Mouse (Mus musculus) liver, embryonic 15.5 days (tissue): ENCODE measurements around the gene Gmps. TPM values are rescaled to one million over a fixed set of nuclear protein-coding genes. Genes with fewer than 3 reads are reported as not detected.

Experiments
- ATAC-seq: fragments of 200-750 bp; cut with Nextera tagmentation; 2 replicates; pipeline ENCODE4 v1.8.0; 2017; ENCODE audit warnings: moderate number of reproducible peaks, mild to moderate bottlenecking, moderate library complexity; ENCODE audit not compliant: insufficient read depth
- H3K27ac ChIP-seq: fragments of 300-500 bp; sonication (generic); replicated peaks from 2 replicates; pipeline ENCODE4 v1.5.1; 2015; ENCODE audit warnings: mild to moderate bottlenecking, inconsistent platforms
- H3K27me3 ChIP-seq: fragments of 300-500 bp; sonication (generic); 2 replicates; pipeline ENCODE4 v1.6.1; 2015; ENCODE audit warnings: mild to moderate bottlenecking, inconsistent platforms
- H3K36me3 ChIP-seq: fragments of 300-500 bp; sonication (generic); replicated peaks from 2 replicates; pipeline ENCODE4 v1.6.1; 2015; ENCODE audit warnings: moderate library complexity, mild to moderate bottlenecking, inconsistent platforms
- H3K4me1 ChIP-seq: fragments of 300-500 bp; sonication (generic); replicated peaks from 2 replicates; pipeline ENCODE4 v1.6.1; 2015; ENCODE audit warnings: inconsistent platforms
- H3K4me2 ChIP-seq: fragments of 300-500 bp; sonication (generic); 2 replicates; pipeline ENCODE4 v1.6.1; 2015; ENCODE audit warnings: moderate library complexity, mild to moderate bottlenecking, inconsistent platforms
- H3K4me3 ChIP-seq: fragments of 300-500 bp; sonication (generic); replicated peaks from 2 replicates; pipeline ENCODE4 v1.5.1; 2015; ENCODE audit warnings: mild to moderate bottlenecking, inconsistent platforms
- H3K9ac ChIP-seq: fragments of 300-500 bp; sonication (generic); 2 replicates; pipeline ENCODE4 v1.6.1; 2015; ENCODE audit warnings: moderate library complexity, mild to moderate bottlenecking, inconsistent platforms
- H3K9me3 ChIP-seq: fragments of 300-500 bp; sonication (generic); replicated peaks from 2 replicates; pipeline ENCODE4 v1.6.1; 2016; ENCODE audit warnings: inconsistent platforms
- WGBS: fragments of 180-500 bp; shearing (Covaris S2); methylation state at CpG from one replicate; pipeline ENCODE4 v1.1.7; 2015; ENCODE audit warnings: mixed read lengths; ENCODE audit not compliant: insufficient replicate concordance; 5-methylcytosine and 5-hydroxymethylcytosine counted together
- polyA plus RNA-seq: library from polyadenylated mRNA; unstranded; fragments of >200 nt; fragmentation: Nextera tagmentation; extraction: Ambion mirVana; gene quantifications from 2 replicates; pipeline ENCODE4 v1.2.1, GENCODE M21; 2015

Gmps gene
- 20.0 and 20.2 TPM in 2 replicates for polyA plus RNA-seq

GRCm38 (mm10) chr3:63975955-63976908 is at the start of gene Gmps:
Gene Gmps (plus strand): TSS chr3:63976106.
- peak within 1 kb of the TSS; percentile 90 for H3K9ac ChIP-seq
- H3K27ac ChIP-seq: peak within 1 kb of the TSS; percentile 85
- WGBS: under 1% methylated on average over 67 of the region's 67 CpGs
- H3K4me1 ChIP-seq: peaks cover 34% of the 10 kb centered on the region
- H3K9me3 ChIP-seq: no peaks in the 10 kb centered on the region
- peaks cover 11% of the 10 kb centered on the region for H3K36me3 ChIP-seq
- H3K4me2 ChIP-seq: peak within 1 kb of the TSS; percentile 83
- peaks cover 4% of the 10 kb centered on the region; the same call in 1 of the 2 replicates for H3K27me3 ChIP-seq
- peak; percentile 97 for ATAC-seq
- H3K4me3 ChIP-seq: peak within 1 kb of the TSS; percentile 98

DNA sequence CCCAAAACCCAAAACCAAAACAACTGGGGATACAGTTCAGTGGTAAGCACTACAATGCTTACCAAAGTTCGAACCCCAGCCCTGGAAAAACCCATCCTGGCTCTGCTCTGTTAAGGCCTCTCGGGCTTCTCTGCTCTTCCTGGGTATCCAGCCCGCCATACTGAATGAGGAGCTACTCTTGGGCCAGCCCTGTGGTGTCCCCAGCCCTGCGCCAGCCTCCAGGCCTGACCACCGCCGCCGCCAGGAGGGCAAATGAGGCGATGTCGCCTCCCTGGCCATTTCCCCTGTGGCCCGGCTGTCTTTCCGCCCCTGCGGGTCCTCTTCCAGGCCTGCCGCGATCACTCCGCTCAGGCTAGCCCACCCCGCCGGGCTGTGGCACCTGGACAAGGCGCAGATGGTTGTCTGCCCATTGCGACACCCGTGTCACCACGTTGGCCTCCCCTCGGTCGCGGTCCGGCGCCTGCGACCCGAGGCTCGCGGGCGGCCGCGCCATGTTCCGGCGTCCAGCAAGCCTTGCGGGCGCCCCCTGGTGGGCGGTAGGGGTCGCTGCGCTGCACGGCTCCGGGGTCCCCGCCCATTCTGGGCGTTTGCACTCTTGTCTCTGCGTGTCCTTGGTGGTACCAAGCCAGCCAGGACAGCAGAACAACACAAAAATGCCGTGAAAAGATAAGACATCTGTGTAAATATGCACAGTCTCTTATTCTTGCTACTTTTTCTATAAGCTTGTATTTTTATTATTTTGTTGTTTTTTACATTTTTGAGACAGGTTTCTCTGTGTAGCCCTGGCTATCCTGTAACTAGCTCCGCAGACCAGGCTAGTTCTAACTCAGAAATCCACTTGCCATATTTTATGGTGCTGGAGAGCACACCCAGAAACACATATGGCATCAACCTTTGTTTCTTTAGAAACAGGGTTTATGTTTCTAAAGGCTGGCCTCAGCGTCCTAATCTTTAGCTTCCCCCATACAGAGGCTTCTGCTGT is 46.7 kb upstream of the Gmps start, which contains the start of gene E130311K13Rik:
E130311K13Rik (minus strand) TSS at position 595 of the 982 bp plus-strand sequence.
- Histone ChIP-seq H3K9me3 (no peaks in the 10 kb centered on the region), H3K9ac (peak within 1 kb of the TSS; percentile 75), H3K4me3 (peak within 1 kb of the TSS; percentile 71), H3K4me2 (peak within 1 kb of the TSS; percentile 86), H3K27ac (peak within 1 kb of the TSS; percentile 51), H3K4me1 (peaks cover 8% of the 10 kb centered on the region), H3K36me3 (no peaks in the 10 kb centered on the region), H3K27me3 (no peaks in the 10 kb centered on the region)
- peak; percentile 91 for ATAC-seq
- WGBS: 5% methylated on average over 48 of the region's 48 CpGs

DNA sequence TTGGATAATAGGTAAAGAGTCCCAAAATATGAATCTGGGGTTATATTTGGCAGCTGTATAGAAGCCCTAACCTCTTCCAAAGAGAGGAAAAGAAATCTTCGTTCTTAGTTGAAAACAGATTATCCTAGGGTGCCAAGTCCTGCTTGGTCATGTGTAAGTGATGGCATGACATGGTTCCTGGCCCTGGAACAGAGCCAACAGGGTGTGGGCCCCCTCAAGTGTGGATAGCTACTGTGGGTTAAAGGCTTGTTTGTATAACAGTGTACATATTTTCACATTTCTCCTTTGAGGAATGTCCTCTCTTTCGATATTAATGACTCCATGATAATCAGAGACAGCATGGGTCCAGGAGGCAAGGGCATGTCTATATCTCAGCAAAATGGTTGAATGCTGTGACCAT is 37.0 kb upstream of the Gmps start:
- H3K4me3 ChIP-seq: no peak overlapping the region
- no peak overlapping the region for H3K9ac ChIP-seq
- H3K27me3 ChIP-seq: no peaks in the 10 kb centered on the region
- 71% methylated on average over 2 of the region's 2 CpGs for WGBS
- H3K4me2 ChIP-seq: no peak overlapping the region
- no peak overlapping the region for H3K27ac ChIP-seq
- peaks cover 3% of the 10 kb centered on the region; the same call in 1 of the 2 replicates for H3K36me3 ChIP-seq
- ATAC-seq: no peak
- H3K9me3 ChIP-seq: no peaks in the 10 kb centered on the region
- no peaks in the 10 kb centered on the region for H3K4me1 ChIP-seq

DNA sequence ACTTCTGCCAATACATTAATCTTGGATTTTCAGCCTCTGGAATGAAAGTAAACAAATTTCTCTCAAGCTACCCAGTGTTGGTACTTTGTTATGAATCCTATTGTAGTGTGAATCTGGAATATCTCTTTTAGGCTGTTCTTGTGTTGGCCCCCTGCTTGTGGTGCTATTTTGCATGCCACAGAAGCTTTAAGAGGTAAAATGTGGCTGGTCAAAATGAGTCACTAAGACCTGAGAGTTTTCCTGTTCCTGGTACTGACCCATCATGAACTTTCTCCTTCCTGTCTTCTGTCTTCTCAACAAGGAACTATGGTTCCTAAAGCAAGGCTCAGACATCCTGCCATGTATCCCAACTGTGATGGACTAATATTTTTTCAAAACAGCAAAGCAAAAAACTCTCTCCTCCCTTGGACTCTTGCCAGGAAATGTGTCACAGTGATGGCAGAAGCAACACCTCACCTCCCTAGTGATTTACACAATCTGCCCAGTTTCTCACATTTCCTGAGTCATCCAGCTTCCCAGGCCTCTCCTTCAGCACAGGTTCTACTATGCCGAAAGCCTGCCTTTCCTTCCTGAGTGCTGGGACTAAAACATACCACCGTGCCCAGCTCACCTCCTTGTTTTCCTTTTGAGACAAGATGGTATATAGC is 34.6 kb upstream of the Gmps start:
- Histone ChIP-seq H3K27me3 (no peaks in the 10 kb centered on the region), H3K9me3 (no peaks in the 10 kb centered on the region), H3K4me3 (no peak overlapping the region), H3K36me3 (peaks cover 9% of the 10 kb centered on the region; the same call in 1 of the 2 replicates), H3K9ac (no peak overlapping the region), H3K4me1 (no peaks in the 10 kb centered on the region), H3K4me2 (no peak overlapping the region), H3K27ac (no peak overlapping the region)
- ATAC-seq: no peak
- 66% methylated on average over 2 of the region's 2 CpGs for WGBS

DNA sequence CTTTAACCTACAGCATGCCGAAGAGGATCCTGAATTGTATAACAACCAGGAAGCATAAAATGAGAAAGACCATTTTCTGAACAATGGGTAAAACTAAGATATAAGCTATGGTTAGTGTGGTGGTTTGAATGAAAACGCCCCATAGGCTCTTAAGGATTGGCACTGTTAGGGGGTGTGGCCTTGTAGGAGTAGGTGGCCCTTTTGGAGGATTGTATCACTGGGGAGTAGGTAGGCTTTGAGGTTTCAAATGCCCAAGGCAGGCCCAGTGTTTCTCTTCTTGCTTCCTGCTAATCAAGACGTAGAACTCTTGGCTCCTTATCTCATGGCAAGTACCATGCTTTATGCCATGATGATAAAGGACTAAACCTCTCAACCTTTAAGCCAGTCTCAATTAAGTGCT is 26.1 kb upstream of the Gmps start:
- no peaks in the 10 kb centered on the region; the same call in 1 of the 2 replicates for H3K4me1 ChIP-seq
- H3K36me3 ChIP-seq: peaks cover 8% of the 10 kb centered on the region; the same call in 1 of the 2 replicates
- no peaks in the 10 kb centered on the region for H3K9me3 ChIP-seq
- no peak overlapping the region for H3K9ac ChIP-seq
- whole genome bisulfite sequencing: 45% methylated on average over 3 of the region's 3 CpGs
- H3K27me3 ChIP-seq: no peaks in the 10 kb centered on the region
- ATAC-seq: peak; percentile 34; the same call in 1 of the 2 replicates
- H3K4me3 ChIP-seq: no peak overlapping the region
- H3K4me2 ChIP-seq: no peak overlapping the region
- H3K27ac ChIP-seq: no peak overlapping the region

GRCm38 (mm10) chr3:63963421-63964099 is 12.3 kb upstream of the Gmps start:
- peak overlapping the region; percentile 85 for H3K27ac ChIP-seq
- peak overlapping the region; percentile 85 for H3K4me3 ChIP-seq
- H3K36me3 ChIP-seq: peaks cover 4% of the 10 kb centered on the region; the same call in 1 of the 2 replicates
- 4% methylated on average over 25 of the region's 25 CpGs for WGBS
- peaks cover 20% of the 10 kb centered on the region for H3K4me1 ChIP-seq
- H3K9ac ChIP-seq: peak overlapping the region; percentile 84
- no peaks in the 10 kb centered on the region for H3K9me3 ChIP-seq
- H3K27me3 ChIP-seq: peaks cover 14% of the 10 kb centered on the region
- no peak for ATAC-seq
- H3K4me2 ChIP-seq: peak overlapping the region; percentile 86

DNA sequence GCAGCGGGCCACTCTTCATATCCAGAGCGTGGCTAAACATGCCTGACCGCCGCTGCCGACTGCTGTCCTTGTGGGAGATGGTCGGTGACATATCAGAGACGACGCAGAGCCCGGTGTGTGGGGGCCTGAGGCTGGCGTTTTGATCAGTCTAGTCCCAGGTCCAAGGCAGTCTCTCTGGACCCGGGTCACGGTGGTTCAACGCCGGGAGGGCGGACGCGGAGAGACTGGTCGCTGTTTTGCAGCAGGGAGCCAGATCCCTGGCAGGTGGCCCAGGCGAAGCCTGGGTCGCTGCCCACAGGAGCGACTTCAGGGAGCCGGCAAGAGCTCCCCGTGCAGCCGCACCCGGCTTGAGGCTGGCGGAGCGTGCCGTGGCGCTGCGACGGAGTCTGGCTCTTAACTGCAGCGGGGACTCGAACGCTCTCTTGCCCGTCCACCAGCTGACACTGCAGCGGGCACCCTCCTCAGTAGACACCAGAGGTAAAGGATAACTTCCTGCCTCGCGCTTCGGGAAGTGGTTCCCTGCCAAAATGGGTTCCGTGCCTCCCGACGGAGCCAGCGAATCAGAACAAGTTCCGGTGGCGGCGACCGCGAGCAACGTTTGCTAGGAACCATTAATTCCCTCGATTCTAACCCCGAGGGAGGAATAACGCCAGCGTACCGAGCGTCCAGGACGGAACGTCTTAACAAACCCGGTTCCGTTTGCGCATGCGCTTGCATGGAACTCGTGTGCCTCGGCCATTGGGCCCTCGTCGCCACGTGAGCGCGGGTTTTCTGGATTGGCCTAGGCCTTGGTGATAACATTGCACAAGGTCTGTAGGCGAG is 11.6 kb upstream of the Gmps start, which contains the start of gene Slc33a1:
Slc33a1 (minus strand) TSS at position 669 of the 822 bp plus-strand sequence.
- WGBS: under 1% methylated on average over 69 of the region's 69 CpGs
- H3K36me3 ChIP-seq: peaks cover 4% of the 10 kb centered on the region; the same call in 1 of the 2 replicates

DNA sequence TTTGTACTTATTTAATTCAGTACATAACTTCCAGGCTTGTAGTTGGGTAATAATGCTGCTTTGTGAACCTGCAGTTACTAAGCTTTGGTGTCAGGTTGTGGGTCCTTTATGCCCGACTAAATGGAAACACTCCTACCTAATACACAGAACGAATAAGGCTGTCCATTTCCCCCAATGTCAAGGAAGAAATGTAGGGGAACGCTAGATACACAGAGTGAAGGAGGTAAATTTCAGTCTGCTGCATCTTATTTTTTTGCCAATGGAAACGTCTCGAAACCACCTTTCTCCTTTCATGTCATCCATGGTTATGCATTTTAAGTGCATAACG is 11.0 kb upstream of the Gmps start:
- peak overlapping the region; percentile 85 for H3K27ac ChIP-seq
- WGBS: 73% methylated on average over 6 of the region's 6 CpGs
- no peaks in the 10 kb centered on the region for H3K36me3 ChIP-seq
- peak overlapping the region; percentile 86 for H3K4me2 ChIP-seq
- peaks cover 20% of the 10 kb centered on the region for H3K4me1 ChIP-seq
- H3K27me3 ChIP-seq: peaks cover 18% of the 10 kb centered on the region
- H3K4me3 ChIP-seq: peak overlapping the region; percentile 85
- no peak for ATAC-seq
- no peak overlapping the region for H3K9ac ChIP-seq
- H3K9me3 ChIP-seq: no peaks in the 10 kb centered on the region

More for the DNA sequence above, 11.6 kb upstream of the Gmps start, which contains the start of gene Slc33a1:
- Histone ChIP-seq H3K4me2 (peak within 1 kb of the TSS; percentile 86), H3K27ac (peak within 1 kb of the TSS; percentile 85), H3K27me3 (peaks cover 18% of the 10 kb centered on the region), H3K9ac (peak within 1 kb of the TSS; percentile 84), H3K9me3 (no peaks in the 10 kb centered on the region), H3K4me1 (peaks cover 20% of the 10 kb centered on the region), H3K4me3 (peak within 1 kb of the TSS; percentile 85)
- ATAC-seq: peak; percentile 94

DNA sequence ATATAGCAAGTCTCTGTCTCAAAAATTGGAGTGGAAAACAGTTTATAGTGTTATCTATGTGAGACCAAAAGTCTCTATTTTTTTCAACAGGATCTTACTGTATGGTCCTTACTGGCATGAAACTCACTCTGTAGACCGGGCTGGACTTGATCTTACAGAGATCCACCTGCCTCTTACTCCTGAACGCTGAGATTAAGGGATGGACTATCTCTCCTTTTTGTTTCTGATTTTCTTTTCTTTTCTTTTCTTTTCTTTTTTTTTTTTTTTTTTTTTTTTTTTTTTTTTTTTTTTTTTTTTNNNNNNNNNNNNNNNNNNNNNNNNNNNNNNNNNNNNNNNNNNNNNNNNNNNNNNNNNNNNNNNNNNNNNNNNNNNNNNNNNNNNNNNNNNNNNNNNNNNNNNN is 10.0 kb upstream of the Gmps start:
- Histone ChIP-seq H3K27me3 (peaks cover 18% of the 10 kb centered on the region), H3K4me1 (peaks cover 25% of the 10 kb centered on the region), H3K4me3 (no peak overlapping the region), H3K9me3 (no peaks in the 10 kb centered on the region), H3K4me2 (no peak overlapping the region), H3K36me3 (no peaks in the 10 kb centered on the region), H3K9ac (no peak overlapping the region), H3K27ac (no peak overlapping the region)
- no peak for ATAC-seq
- WGBS: 61% methylated on average over 2 of the region's 2 CpGs
